Mouse (Mus musculus) adrenal gland, postnatal 36 days (tissue): ENCODE measurements at regions not wholly inside any gene's neighbourhood (a gene's known extent, or its start where the extent isn't known, plus 50 kb on each side); places are given as distances from the start of the nearest gene placed in this dataset.
A peak's percentile ranks its signal among the peaks of the same experiment; 100 is the strongest.

ENCODE experiments used
- DNase-seq, 2 experiments: peaks; one replicate each; pipeline ENCODE4 v3.0.0; 2021; ENCODE audit warnings: mixed read lengths in 1 of 2

DNA sequence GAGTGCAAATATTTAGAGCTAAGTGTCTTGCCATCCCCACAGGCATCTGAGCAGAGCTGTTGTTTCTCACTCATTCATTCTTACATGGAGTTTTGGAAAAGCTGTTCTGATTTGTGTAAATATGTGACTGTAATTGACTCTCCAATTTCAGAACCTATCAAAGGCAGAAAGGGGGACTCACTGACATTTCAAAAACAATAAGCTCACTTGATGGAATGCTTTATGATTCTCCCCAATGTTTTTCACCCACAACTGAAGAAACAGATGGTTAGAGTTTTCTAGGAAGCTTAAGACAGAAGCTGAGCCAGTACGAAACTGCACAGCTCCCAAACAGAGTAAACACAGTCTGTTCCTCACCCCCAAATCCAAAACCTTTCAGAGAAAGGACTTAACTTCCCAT lies 460.1 kb upstream of the Etaa1 start:
- DNase-seq = no peak

GRCm38 (mm10) chr11:18408071-18408752 lies 454.5 kb upstream of the Etaa1 start:
- no peak for DNase-seq

GRCm38 (mm10) chr11:18399561-18399960 lies 445.9 kb upstream of the Etaa1 start:
- DNase-seq = peak in 1 of 2 experiments; percentile 2

- no peak for DNase-seq
Observed at GRCm38 (mm10) chr11:18396397-18396796, 442.7 kb upstream of the Etaa1 start.

GRCm38 (mm10) chr11:18395631-18396030 lies 442.0 kb upstream of the Etaa1 start:
- DNase-seq = no peak

DNA sequence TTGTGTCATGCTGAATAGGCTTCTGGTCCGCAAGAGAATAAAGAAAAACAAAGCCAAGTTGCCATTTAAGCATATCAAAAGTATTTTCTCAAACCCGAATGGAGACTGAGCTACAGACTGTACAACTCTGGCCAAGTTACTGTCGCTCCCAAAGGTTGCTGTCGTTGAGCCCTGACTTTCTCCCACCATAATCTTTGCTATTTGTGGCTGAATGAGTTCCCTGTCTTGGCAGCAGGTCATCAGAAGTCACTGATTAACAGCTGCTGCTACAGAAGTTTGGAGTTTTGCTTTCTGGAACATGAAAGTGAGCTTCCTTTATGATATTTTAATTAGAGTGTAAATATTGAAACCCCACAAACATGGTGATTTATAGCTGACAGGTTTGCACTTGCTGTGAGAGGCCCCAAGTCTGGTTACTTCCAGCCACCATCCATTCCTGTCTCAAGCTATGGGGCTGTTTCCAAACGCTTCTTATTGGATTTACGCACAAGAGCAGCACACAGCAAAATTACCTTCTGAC lies 419.2 kb upstream of the Etaa1 start:
- no peak for DNase-seq

- DNase-seq = no peak
Observed at GRCm38 (mm10) chr11:18371304-18371703, 417.6 kb upstream of the Etaa1 start.

GRCm38 (mm10) chr11:18370861-18371260 lies 417.2 kb upstream of the Etaa1 start:
- DNase-seq = peak; percentile 15 to 32

- peak; percentile 50 to 57 for DNase-seq
Observed at GRCm38 (mm10) chr11:18354866-18355265, 401.2 kb upstream of the Etaa1 start.

DNA sequence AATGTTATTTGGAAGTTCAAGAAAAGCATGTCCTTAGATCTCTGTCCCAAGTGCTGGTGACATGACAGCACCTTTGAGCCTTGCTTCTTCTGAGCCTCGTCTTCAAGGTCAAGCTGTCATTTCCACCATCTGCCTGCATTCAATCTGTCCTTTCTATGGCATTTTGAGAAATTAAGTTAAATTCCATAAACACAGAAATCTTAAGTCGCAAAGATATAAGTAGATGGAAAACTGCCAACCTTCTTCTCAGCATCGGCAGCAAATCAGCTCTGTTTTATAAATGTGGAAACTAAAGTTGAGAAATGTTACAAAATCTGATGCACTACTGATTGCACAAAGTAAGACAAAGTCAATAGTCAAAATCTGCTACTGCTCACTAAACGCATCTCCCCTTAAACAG lies 400.5 kb upstream of the Etaa1 start:
- no peak for DNase-seq

- no peak for DNase-seq
Observed at GRCm38 (mm10) chr11:18347841-18348240, 394.2 kb upstream of the Etaa1 start.

DNA sequence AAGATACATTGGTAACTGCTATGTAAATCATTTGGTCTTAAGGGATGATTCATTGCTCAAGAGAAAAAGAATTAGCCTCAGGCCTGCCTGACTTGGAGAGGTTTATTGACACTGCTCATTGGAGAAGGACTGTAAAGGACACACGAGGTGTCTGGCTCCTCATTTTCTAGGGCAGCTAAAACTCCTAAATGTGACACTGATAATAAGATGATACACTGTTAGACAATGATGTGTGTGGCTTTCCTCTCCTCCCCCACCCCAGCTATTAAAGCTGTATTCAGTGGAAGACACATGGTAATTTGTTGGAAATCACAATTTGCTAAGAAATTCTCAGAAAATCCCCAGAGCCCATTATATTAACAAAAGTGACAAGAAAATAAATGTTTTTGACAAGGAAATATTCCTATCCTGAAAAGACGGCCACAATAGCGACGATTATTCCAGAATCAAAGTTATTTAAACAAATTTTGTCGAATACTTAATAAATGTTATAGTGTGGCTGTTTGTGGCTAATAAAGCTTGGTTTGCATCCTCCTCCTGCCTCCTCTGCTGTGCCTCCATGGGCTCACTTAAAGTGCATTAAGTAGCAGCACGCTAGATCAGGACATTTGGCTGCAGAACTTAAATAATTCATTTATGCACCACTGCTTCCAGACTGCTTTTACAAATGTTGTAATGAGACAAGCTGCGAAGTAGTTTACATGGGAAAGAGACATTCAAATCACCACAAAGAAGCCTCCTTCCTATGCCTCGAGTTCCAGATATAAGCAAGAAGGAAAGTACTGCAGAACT lies 360.0 kb upstream of the Etaa1 start:
- no peak for DNase-seq

- peak; percentile 10 to 36 for DNase-seq
Observed at GRCm38 (mm10) chr11:18296194-18297125, 342.8 kb upstream of the Etaa1 start.

DNA sequence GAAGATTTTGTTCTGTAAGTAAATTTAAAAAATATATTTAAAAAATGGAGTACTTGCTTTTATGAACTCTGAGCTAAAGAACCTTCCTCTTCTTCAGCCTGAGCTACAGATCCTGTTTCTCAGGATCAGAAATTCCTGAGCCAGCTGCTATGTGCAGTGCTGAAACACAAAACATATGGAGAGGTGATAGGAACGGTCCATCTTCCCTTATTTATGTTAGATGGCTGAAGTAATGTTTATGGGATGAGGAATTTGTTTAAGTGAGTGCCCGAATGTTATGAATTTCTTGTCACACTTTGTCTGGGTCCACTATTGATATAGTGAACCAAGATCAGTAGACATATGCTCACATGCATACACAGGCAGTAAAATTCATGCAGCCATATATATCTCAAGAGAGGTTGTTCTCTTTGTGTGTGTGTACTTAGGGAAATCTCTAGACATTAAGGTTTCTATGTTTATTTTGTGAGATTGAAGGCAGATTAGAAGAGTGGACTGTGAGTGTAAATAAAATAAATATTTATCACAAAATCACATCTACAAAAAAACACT lies 325.0 kb upstream of the Etaa1 start:
- no peak for DNase-seq

DNA sequence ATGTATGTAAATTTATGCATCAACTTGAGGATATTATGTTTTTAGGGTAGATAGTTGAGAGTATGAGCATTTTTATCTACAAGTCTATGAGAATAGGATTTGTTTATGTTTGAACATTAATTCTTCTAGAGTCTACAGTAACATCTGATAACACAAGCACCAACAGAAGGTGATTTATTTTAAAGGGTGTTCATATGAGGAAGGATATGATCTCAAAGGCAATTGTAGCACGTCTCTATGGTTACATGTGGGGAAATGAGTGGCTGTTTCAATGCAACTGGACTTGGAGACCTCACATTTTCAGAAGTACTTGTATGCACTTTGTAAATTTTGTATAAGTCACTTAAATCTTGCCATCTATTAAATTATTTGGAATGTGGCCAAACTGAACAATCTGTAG lies 318.7 kb upstream of the Etaa1 start:
- no peak for DNase-seq

DNA sequence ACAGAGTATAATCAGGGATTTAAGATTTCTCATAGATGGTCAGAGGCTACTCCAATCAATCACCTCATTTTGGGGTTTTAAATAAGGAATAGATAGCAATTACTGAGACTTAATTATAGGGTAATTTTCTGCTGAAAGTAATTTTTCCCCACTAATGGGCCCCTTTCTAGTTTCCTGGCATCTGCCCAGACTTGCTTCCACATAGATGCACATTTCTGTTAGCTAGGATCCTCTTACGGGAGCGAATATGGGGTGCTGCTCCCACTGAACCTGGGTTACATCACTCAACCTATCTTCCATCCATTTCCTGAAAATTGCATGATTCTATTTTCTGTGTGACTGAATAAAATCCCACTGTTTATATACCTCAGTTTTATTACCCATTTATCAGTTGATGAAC lies 312.5 kb upstream of the Etaa1 start:
- DNase-seq = no peak

GRCm38 (mm10) chr11:18262901-18263300 lies 309.2 kb upstream of the Etaa1 start:
- DNase-seq = no peak

- no peak for DNase-seq
Observed at GRCm38 (mm10) chr11:18249236-18249635, 295.6 kb upstream of the Etaa1 start.

GRCm38 (mm10) chr11:18216762-18217161 lies 263.1 kb upstream of the Etaa1 start:
- DNase-seq = no peak

- no peak for DNase-seq
Observed at GRCm38 (mm10) chr11:18173028-18173427, 219.4 kb upstream of the Etaa1 start.

DNA sequence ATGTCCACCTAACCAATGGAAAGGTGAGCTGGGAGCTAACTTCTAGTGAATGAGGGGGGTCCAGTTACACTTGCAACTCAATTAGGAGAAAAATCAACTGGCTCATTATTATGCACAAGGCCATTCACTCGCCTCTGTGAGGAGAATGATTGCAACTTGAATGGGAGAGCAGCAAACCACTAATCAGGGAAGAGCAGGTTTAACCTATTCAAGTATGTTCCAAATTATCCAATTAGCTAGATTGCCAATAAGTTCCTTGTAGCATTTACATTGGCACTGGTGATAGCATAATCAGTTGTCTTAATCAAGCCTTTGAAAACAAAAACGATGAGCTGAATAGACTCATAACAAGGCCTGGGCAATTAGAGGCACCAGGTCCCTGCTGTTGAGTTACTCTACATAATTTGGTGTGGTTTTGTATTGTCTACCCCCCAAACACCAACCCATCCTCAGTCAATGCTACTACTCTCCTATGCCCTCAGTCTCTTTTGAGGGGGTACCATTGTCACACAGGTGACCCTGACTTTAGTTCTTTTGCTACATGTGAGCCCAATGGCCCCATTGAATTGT lies 217.6 kb upstream of the Etaa1 start:
- no peak for DNase-seq
